Mouse (Mus musculus): ENCODE data around the gene Dusp1. TPM values are rescaled to one million over a fixed set of nuclear protein-coding genes. Genes with fewer than 3 reads are reported as not detected.

Gene Dusp1
- polyA plus RNA-seq, 1 experiment from 2014 or later = 35.7 TPM

DNA sequence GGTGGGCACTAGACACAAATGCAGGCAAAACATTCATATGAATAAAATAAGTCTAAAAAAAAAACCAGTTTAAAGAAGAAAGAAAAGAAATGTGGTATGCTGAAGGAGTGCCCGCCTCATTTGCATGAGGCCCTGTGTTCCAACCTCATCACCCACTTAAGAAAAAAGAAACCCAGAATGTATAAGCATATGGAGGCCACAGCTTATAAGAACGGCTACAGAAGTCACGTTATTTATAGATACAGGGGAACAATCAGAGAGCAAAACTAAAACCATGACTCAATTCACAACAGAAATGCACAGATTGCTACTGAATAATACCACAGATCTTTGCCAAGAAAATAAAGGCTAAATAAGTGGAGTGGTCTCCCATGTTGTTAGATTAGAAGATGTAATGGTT is 43.6 kb downstream of the Dusp1 start:
- Histone ChIP-seq H3K4me1 (replicated peaks; ENCODE audit: control insufficient read depth, insufficient read depth, low read length) (no peaks in the 10 kb centered on the region), H3K9me3 (ENCODE audit: control insufficient read depth, low read length) (no peaks in the 10 kb centered on the region), H3K4me3 (ENCODE audit: low read depth, low read length) (no peak overlapping the region), H3K36me3 (ENCODE audit: control insufficient read depth, insufficient read depth, low read length) (no peaks in the 10 kb centered on the region), H3K27me3 (ENCODE audit: control insufficient read depth, insufficient read depth, low read length) (no peaks in the 10 kb centered on the region), H3K27ac (ENCODE audit: low read depth, low read length) (no peak overlapping the region), H3K4me2 (ENCODE audit: low read depth, low read length, severe bottlenecking) (no peak overlapping the region), H3K9ac (ENCODE audit: low read length) (no peak overlapping the region)
- ATAC-seq (replicated peaks; ENCODE audit: low FRiP score) (no peak), DNase-seq (ENCODE audit: low spot score) (no peak)
- 82% methylated on average over 3 of the region's 3 CpGs for WGBS

GRCm38 (mm10) chr17:26515675-26516074 is 46.3 kb downstream of the Dusp1 start:
- Histone ChIP-seq H3K9me3 (ENCODE audit: control insufficient read depth, low read length) (no peaks in the 10 kb centered on the region), H3K4me2 (ENCODE audit: low read depth, low read length, severe bottlenecking) (no peak overlapping the region), H3K27ac (ENCODE audit: low read depth, low read length) (no peak overlapping the region), H3K4me3 (ENCODE audit: low read depth, low read length) (no peak overlapping the region), H3K27me3 (ENCODE audit: control insufficient read depth, insufficient read depth, low read length) (no peaks in the 10 kb centered on the region), H3K36me3 (ENCODE audit: control insufficient read depth, insufficient read depth, low read length) (no peaks in the 10 kb centered on the region), H3K9ac (ENCODE audit: low read length) (no peak overlapping the region), H3K4me1 (replicated peaks; ENCODE audit: control insufficient read depth, insufficient read depth, low read length) (no peaks in the 10 kb centered on the region)
- ATAC-seq (replicated peaks; ENCODE audit: low FRiP score) (no peak), DNase-seq (ENCODE audit: low spot score) (no peak)
- WGBS = 90% methylated on average over 4 of the region's 4 CpGs

- H3K27me3 ChIP-seq (ENCODE audit: control insufficient read depth, insufficient read depth, low read length) = no peaks in the 10 kb centered on the region
- H3K4me1 ChIP-seq (replicated peaks; ENCODE audit: control insufficient read depth, insufficient read depth, low read length) = no peaks in the 10 kb centered on the region
- H3K27ac ChIP-seq (ENCODE audit: low read depth, low read length) = no peak overlapping the region
- no peak overlapping the region for H3K4me3 ChIP-seq (ENCODE audit: low read depth, low read length)
- DNase-seq (ENCODE audit: low spot score) = no peak
- no peak overlapping the region for H3K9ac ChIP-seq (ENCODE audit: low read length)
- H3K9me3 ChIP-seq (ENCODE audit: control insufficient read depth, low read length) = no peaks in the 10 kb centered on the region
- WGBS = 87% methylated on average over 3 of the region's 3 CpGs
- no peaks in the 10 kb centered on the region for H3K36me3 ChIP-seq (ENCODE audit: control insufficient read depth, insufficient read depth, low read length)
- no peak overlapping the region for H3K4me2 ChIP-seq (ENCODE audit: low read depth, low read length, severe bottlenecking)
- ATAC-seq (replicated peaks; ENCODE audit: low FRiP score) = no peak
These were observed 47.3 kb downstream of the Dusp1 start for GRCm38 (mm10) chr17:26514581-26515030.

- Histone ChIP-seq H3K27ac (ENCODE audit: low read depth, low read length) (no peak overlapping the region), H3K4me3 (ENCODE audit: low read depth, low read length) (no peak overlapping the region), H3K27me3 (ENCODE audit: control insufficient read depth, insufficient read depth, low read length) (no peaks in the 10 kb centered on the region), H3K4me2 (ENCODE audit: low read depth, low read length, severe bottlenecking) (no peak overlapping the region), H3K36me3 (ENCODE audit: control insufficient read depth, insufficient read depth, low read length) (no peaks in the 10 kb centered on the region), H3K9ac (ENCODE audit: low read length) (no peak overlapping the region), H3K9me3 (ENCODE audit: control insufficient read depth, low read length) (no peaks in the 10 kb centered on the region), H3K4me1 (replicated peaks; ENCODE audit: control insufficient read depth, insufficient read depth, low read length) (no peaks in the 10 kb centered on the region)
- 78% methylated on average over 6 of the region's 6 CpGs for WGBS
- ATAC-seq (replicated peaks; ENCODE audit: low FRiP score) (no peak), DNase-seq (ENCODE audit: low spot score) (no peak)
These were observed 48.3 kb downstream of the Dusp1 start for GRCm38 (mm10) chr17:26513459-26514290.

DNA sequence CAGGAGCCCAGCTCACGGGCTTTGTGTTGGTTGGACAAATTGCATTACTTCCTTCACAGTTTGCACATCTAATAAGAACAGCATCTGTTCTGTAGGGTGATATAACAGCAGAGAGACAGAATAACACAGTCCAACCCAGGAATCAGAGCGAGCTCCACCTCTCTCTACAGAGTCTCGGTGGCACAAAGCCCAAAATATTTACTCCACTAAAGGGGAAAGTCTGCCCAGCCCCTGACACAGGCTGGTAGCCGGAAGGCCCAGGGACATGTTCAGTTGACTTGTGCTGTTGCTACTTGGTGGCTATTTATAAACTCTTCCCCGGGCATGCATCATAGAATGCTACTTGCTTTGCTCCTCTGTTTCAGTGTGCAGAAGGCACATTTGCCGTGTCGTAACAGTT is 49.0 kb downstream of the Dusp1 start:
- no peak overlapping the region for H3K9ac ChIP-seq (ENCODE audit: low read length)
- no peak for DNase-seq (ENCODE audit: low spot score)
- no peaks in the 10 kb centered on the region for H3K36me3 ChIP-seq (ENCODE audit: control insufficient read depth, insufficient read depth, low read length)
- ATAC-seq (replicated peaks; ENCODE audit: low FRiP score) = no peak
- H3K4me1 ChIP-seq (replicated peaks; ENCODE audit: control insufficient read depth, insufficient read depth, low read length) = no peaks in the 10 kb centered on the region
- no peak overlapping the region for H3K27ac ChIP-seq (ENCODE audit: low read depth, low read length)
- 88% methylated on average over 7 of the region's 7 CpGs for WGBS
- no peak overlapping the region for H3K4me2 ChIP-seq (ENCODE audit: low read depth, low read length, severe bottlenecking)
- H3K4me3 ChIP-seq (ENCODE audit: low read depth, low read length) = no peak overlapping the region
- no peaks in the 10 kb centered on the region for H3K9me3 ChIP-seq (ENCODE audit: control insufficient read depth, low read length)
- H3K27me3 ChIP-seq (ENCODE audit: control insufficient read depth, insufficient read depth, low read length) = no peaks in the 10 kb centered on the region

- Histone ChIP-seq H3K36me3 (ENCODE audit: control insufficient read depth, insufficient read depth, low read length) (no peaks in the 10 kb centered on the region), H3K4me1 (replicated peaks; ENCODE audit: control insufficient read depth, insufficient read depth, low read length) (peaks cover under 1% of the 10 kb centered on the region; the same call in 1 of the 2 replicates), H3K9me3 (ENCODE audit: control insufficient read depth, low read length) (no peaks in the 10 kb centered on the region), H3K4me2 (ENCODE audit: low read depth, low read length, severe bottlenecking) (no peak overlapping the region), H3K27ac (ENCODE audit: low read depth, low read length) (no peak overlapping the region), H3K4me3 (ENCODE audit: low read depth, low read length) (no peak overlapping the region), H3K27me3 (ENCODE audit: control insufficient read depth, insufficient read depth, low read length) (no peaks in the 10 kb centered on the region), H3K9ac (ENCODE audit: low read length) (no peak overlapping the region)
- DNase-seq (ENCODE audit: low spot score) = no peak
- ATAC-seq (replicated peaks; ENCODE audit: low FRiP score) = no peak
- WGBS = 75% methylated on average over 7 of the region's 7 CpGs
These were observed 49.8 kb downstream of the Dusp1 start for GRCm38 (mm10) chr17:26511816-26512774.

DNA sequence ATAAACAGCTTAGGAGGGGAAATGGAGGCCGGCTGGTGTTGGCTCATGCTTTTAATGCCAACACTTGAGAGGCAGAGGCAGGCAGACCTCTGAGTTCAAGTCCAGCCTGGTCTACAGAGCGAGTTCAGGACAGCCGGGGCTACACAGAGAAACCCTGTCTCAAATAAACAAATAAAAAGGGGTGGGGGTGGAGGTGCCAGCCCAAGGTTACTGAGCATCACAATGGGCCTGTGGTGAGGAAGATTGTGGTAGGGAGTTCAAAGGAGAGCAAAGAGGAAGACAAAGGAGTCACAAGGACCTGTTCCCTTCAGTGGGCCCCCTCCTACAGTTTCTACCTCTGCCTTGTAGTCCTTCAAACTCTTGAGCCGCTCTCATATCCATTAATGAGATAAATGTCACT is 50.7 kb downstream of the Dusp1 start:
- no peaks in the 10 kb centered on the region for H3K27me3 ChIP-seq (ENCODE audit: control insufficient read depth, insufficient read depth, low read length)
- H3K4me1 ChIP-seq (replicated peaks; ENCODE audit: control insufficient read depth, insufficient read depth, low read length) = peaks cover 8% of the 10 kb centered on the region
- DNase-seq (ENCODE audit: low spot score) = no peak
- no peaks in the 10 kb centered on the region for H3K9me3 ChIP-seq (ENCODE audit: control insufficient read depth, low read length)
- H3K4me2 ChIP-seq (ENCODE audit: low read depth, low read length, severe bottlenecking) = no peak overlapping the region
- H3K9ac ChIP-seq (ENCODE audit: low read length) = no peak overlapping the region
- H3K36me3 ChIP-seq (ENCODE audit: control insufficient read depth, insufficient read depth, low read length) = no peaks in the 10 kb centered on the region
- no peak overlapping the region for H3K27ac ChIP-seq (ENCODE audit: low read depth, low read length)
- no peak overlapping the region for H3K4me3 ChIP-seq (ENCODE audit: low read depth, low read length)
- 62% methylated on average over 4 of the region's 4 CpGs for WGBS
- ATAC-seq (replicated peaks; ENCODE audit: low FRiP score) = no peak

DNA sequence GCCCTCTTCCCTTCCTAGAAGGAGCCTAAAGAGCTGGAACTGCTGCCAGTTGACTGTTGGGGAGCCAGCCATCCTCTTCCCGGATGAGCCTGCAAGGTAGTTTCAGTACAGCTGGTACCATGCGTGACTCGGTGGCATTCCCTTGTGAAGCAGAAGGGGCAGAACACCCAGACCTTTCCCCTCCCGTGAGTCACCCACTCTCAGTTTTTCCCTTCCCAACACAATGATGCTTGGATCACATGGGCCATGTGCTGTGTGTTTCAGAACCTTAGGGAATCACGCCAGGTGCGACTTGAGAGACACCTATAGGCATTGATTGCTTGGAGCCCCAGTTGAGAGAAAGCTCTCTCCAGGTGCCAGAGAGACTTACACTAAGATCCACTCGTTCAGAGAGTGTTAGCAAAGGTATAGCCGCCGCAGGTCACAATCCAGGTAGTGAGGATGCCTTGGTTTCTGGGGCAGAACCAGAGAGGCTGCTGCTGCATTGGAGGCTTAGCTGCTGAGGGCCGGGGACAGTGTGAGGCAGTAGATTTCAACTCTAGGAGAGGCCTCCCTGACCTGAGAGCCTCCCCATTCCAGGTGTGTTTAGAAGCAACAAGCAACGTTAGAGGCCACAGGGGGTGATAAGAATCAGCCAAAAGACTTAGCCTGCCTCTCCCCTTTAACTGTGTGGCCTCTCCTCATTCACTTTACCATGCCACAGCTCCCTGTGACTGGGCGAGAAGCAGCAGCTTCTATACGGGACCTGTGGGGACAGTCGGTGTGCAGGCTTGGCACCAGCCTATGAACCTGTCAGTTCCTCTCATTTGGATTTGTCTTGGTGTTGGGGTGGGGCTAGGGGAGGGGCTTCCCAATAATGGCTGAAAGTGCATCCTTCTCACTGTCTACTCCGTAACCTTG is 51.5 kb downstream of the Dusp1 start:
- no peak overlapping the region for H3K4me2 ChIP-seq (ENCODE audit: low read depth, low read length, severe bottlenecking)
- H3K9ac ChIP-seq (ENCODE audit: low read length) = no peak overlapping the region
- no peaks in the 10 kb centered on the region for H3K27me3 ChIP-seq (ENCODE audit: control insufficient read depth, insufficient read depth, low read length)
- no peak overlapping the region for H3K27ac ChIP-seq (ENCODE audit: low read depth, low read length)
- no peaks in the 10 kb centered on the region for H3K9me3 ChIP-seq (ENCODE audit: control insufficient read depth, low read length)
- ATAC-seq (replicated peaks; ENCODE audit: low FRiP score) (no peak), DNase-seq (ENCODE audit: low spot score) (no peak)
- no peaks in the 10 kb centered on the region for H3K36me3 ChIP-seq (ENCODE audit: control insufficient read depth, insufficient read depth, low read length)
- 77% methylated on average over 15 of the region's 15 CpGs for WGBS
- H3K4me3 ChIP-seq (ENCODE audit: low read depth, low read length) = no peak overlapping the region
- peaks cover 11% of the 10 kb centered on the region for H3K4me1 ChIP-seq (replicated peaks; ENCODE audit: control insufficient read depth, insufficient read depth, low read length)
